Mouse (Mus musculus): ENCODE measurements around the gene Timp3.

- TF ChIP-seq CTCF (IDR thresholded peaks at IDR 0.05; ENCODE audit: low read depth, low read length): no peak
- no peak for TF ChIP-seq POLR2A (IDR thresholded peaks at IDR 0.05; ENCODE audit: borderline replicate concordance, low read depth, low read length)
Observed at GRCm38 (mm10) chr10:86358307-86358975, 58.3 kb downstream of the Timp3 start.

Measured in bone marrow macrophage, adult 2 months (primary cell).